Mouse (Mus musculus): ENCODE data around the gene Fdx1.
A peak's percentile ranks its signal among the peaks of the same experiment; 100 is the strongest.

DNA sequence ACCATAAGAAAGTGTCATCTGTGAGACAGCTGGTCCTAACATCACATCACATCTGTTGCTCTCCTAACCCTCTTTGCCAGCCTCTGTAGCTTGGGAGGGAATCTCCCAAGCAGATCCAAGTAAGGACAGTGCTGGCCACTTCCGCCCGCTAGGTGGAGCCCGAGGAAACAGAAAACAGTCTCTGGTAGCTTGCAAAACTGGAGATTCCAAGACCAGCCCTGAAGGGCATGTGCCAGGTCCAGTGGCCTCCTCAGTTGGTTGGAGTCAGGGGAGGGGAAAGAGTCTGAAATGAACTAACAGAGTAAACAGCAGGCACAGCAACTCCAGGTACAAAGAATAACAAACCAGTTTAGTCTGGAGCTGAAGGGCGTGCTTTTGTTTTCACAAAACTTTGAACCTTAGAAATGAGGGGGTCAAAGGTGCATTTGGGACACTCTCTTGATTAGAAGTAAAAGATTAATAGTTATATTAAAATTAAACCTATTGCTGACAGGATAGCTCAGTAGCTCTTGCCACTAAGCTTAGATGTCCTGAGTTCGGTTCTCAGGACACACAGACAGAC, 14.2 kb upstream of the Fdx1 start:
- TF ChIP-seq CTCF (IDR thresholded peaks at IDR 0.05; ENCODE audit: borderline replicate concordance, insufficient read depth, low read length) (peak; percentile 51; the same call in 1 of the 2 replicates), POLR2A (IDR thresholded peaks at IDR 0.05; ENCODE audit: low read depth, low read length) (no peak)
